Mouse (Mus musculus) heart, embryonic 16.5 days (tissue): Measurements from ENCODE around the gene Bcl6b. TPM values are rescaled to one million over a fixed set of nuclear protein-coding genes. Genes with fewer than 3 reads are reported as not detected.

Experiments
- ATAC-seq: fragments of 200-750 bp; cut with Nextera tagmentation; replicated peaks from 2 replicates; pipeline ENCODE4 v1.8.0; 2017; ENCODE audit warnings: moderate number of reproducible peaks; ENCODE audit not compliant: insufficient read depth, low FRiP score; ENCODE audit errors: extremely low read depth
- H3K27ac ChIP-seq: fragments of 300-500 bp; sonication (generic); 2 replicates; pipeline ENCODE4 v1.5.1; 2014; ENCODE audit warnings: mild to moderate bottlenecking, low read length, control low read depth, moderate library complexity
- H3K27me3 ChIP-seq: fragments of 300-500 bp; sonication (generic); 2 replicates; pipeline ENCODE4 v1.6.1; 2014; ENCODE audit warnings: low read length, mixed read lengths; ENCODE audit not compliant: control insufficient read depth, insufficient read depth
- H3K36me3 ChIP-seq: fragments of 300-500 bp; sonication (generic); 2 replicates; pipeline ENCODE4 v1.6.1; 2014; ENCODE audit not compliant: control insufficient read depth, insufficient read depth
- H3K4me1 ChIP-seq: fragments of 300-500 bp; sonication (generic); 2 replicates; pipeline ENCODE4 v1.6.1; 2014; ENCODE audit warnings: low read length, mixed read lengths; ENCODE audit not compliant: control insufficient read depth, insufficient read depth
- H3K4me2 ChIP-seq: fragments of 300-500 bp; sonication (generic); 2 replicates; pipeline ENCODE4 v1.6.1; 2014; ENCODE audit warnings: low read depth, mild to moderate bottlenecking, control low read depth, low read length
- H3K4me3 ChIP-seq: fragments of 300-500 bp; sonication (generic); 2 replicates; pipeline ENCODE4 v1.5.1; 2014; ENCODE audit warnings: mild to moderate bottlenecking, control low read depth, low read length
- H3K9ac ChIP-seq: fragments of 300-500 bp; sonication (generic); 2 replicates; pipeline ENCODE4 v1.6.1; 2014; ENCODE audit warnings: low read length, control low read depth
- H3K9me3 ChIP-seq: fragments of 300-500 bp; sonication (generic); replicated peaks from 2 replicates; pipeline ENCODE4 v1.6.1; 2016; ENCODE audit warnings: low read length; ENCODE audit not compliant: control insufficient read depth
- WGBS: fragments of 180-500 bp; shearing (Covaris S2); extraction: QIAGEN DNeasy Blood & Tissue Kit; methylation state at CpG from one replicate; pipeline ENCODE4 v1.1.7; 2014; 5-methylcytosine and 5-hydroxymethylcytosine counted together
- polyA plus RNA-seq: library from polyadenylated mRNA; unstranded; fragments of >200 nt; fragmentation: Nextera tagmentation; extraction: Ambion mirVana; gene quantifications from 2 replicates; pipeline ENCODE4 v1.2.1, GENCODE M21; 2015

Gene Bcl6b
- polyA plus RNA-seq, 1 experiment from 2014 or later: 18.1 TPM

DNA sequence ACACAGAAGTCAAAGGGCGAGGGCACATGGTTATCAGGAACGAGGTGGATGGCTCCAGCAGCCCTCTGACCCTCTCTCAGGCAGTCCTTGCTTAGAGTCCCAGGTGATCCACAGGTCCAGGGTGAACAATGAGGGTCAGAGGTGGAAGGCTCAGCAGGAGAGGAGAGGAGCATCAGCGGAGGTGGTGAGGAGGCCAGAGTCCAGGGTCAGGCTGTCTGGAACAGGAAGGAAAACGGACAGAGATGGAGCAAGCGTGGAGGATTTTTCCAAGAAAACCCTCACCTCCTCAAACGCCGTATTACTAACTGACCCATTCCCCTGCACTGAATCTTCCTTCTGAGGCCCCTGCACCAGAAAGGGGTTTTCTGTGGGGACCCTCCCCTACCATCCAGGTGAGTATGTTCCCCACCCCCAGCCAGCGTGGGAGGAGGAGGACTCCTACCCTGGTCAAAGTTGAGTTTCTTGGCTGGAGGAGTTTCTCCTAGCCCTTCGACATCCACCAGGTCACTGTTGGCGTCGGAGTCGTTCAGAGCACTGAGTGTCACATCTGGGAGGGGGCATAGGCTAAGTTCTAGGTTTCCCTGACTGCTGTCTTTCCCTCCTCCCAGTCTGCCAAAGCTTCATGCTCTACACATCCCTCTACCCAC, 5.8 kb upstream of the Bcl6b start:
- H3K36me3 ChIP-seq: peaks cover 10% of the 10 kb centered on the region; the same call in 1 of the 2 replicates
- H3K4me2 ChIP-seq: no peak overlapping the region
- H3K9ac ChIP-seq: no peak overlapping the region
- H3K4me1 ChIP-seq: peaks cover 25% of the 10 kb centered on the region
- H3K27ac ChIP-seq: no peak overlapping the region
- 87% methylated on average over 12 of the region's 12 CpGs for WGBS
- H3K27me3 ChIP-seq: no peaks in the 10 kb centered on the region
- no peaks in the 10 kb centered on the region for H3K9me3 ChIP-seq
- no peak overlapping the region for H3K4me3 ChIP-seq
- no peak for ATAC-seq

DNA sequence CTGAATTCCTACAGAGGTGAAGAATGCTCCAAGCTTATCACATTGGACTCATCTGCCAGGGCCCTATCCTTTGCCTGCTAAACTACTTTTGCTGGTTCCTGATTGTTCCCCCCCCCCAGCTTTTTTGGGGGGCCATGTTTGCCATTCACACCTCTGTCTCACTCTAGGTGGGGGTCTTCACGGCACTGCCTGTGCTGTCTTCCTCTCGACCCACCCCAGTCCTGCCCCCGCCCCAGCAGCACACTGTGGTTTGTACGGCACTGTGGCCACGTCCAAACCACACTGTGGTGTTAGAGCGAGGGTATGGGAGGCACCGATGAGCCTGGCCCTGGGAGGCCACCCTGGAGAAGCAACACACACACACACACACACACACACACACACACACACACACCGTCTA, 4.9 kb upstream of the Bcl6b start:
- Histone ChIP-seq H3K27me3 (peaks cover 5% of the 10 kb centered on the region), H3K4me2 (no peak overlapping the region), H3K27ac (no peak overlapping the region), H3K36me3 (peaks cover 10% of the 10 kb centered on the region; the same call in 1 of the 2 replicates), H3K9me3 (no peaks in the 10 kb centered on the region), H3K9ac (no peak overlapping the region), H3K4me3 (no peak overlapping the region), H3K4me1 (peaks cover 25% of the 10 kb centered on the region)
- WGBS: 80% methylated on average over 8 of the region's 8 CpGs
- ATAC-seq: no peak

DNA sequence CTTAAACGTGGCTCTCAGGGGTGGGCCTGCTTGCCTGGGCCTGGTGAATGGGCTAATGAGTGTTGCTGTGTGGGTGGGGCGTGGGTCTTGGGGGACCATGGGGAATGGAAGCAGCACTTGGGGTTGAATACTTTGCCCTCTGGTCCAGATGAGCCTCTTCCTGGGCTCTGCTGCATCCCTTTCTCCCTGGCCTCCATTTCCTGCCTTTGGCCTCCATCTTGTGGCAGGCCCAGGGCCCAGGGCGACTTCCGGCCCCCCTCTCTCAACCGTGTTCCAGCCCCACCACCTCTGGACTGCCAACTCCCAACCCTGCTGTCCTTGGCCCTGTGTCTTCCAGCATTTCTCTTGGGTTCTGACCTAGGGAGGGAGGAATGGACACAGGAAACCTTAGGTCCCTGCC, 4.4 kb upstream of the Bcl6b start:
- Histone ChIP-seq H3K4me1 (peaks cover 27% of the 10 kb centered on the region), H3K4me2 (peak overlapping the region; percentile 10; the same call in 1 of the 2 replicates), H3K4me3 (no peak overlapping the region), H3K9me3 (no peaks in the 10 kb centered on the region), H3K9ac (no peak overlapping the region), H3K36me3 (peaks cover 10% of the 10 kb centered on the region; the same call in 1 of the 2 replicates), H3K27ac (no peak overlapping the region), H3K27me3 (peaks cover 9% of the 10 kb centered on the region)
- WGBS: 62% methylated on average over 5 of the region's 5 CpGs
- ATAC-seq: no peak

DNA sequence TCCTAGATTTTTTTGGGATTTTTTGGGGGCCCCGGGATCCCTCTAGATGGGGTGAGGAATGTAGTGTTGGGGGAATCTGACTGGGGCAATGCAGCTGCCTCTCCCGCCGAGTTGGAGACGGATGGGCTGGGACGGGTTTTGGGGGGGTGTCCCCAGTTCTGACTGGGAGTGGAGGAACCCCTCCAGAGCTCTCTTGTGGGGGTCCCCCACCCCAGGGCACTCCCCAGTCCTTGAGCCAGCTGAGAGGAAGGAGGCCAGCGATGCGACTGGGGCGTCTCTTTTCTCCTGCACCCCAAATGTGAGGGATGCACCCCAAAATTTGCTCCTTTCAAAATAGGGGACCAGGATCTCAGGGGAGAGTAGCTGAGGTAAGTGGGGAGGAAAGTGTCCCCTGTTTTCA, 3.4 kb upstream of the Bcl6b start:
- no peak for ATAC-seq
- Histone ChIP-seq H3K4me1 (peaks cover 19% of the 10 kb centered on the region), H3K27me3 (peaks cover 18% of the 10 kb centered on the region)

DNA sequence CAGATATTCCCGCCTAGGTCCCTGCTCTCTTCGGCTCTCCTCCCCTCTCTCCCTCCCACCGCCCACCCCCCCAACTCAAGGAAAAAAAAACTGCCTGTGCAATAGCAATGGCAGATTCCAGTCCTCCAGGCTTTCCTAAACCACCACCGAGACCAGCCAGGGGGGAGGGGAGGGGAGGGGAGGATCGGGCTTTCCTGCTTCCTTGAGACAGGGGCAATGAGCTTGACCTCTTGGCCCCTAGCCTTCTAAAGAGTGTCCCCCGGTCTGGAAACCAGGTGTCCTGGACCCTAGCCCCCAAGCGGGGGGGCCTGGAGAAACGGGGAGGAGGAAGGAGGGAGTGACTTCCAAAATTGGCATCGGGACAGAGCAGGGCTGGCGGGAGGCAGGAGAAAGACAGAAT, 2.9 kb upstream of the Bcl6b start:
- no peaks in the 10 kb centered on the region for H3K9me3 ChIP-seq
- peak overlapping the region; percentile 72 for H3K4me2 ChIP-seq
- H3K27ac ChIP-seq: peak overlapping the region; percentile 44; the same call in 1 of the 2 replicates
- peaks cover 19% of the 10 kb centered on the region for H3K4me1 ChIP-seq
- peaks cover 10% of the 10 kb centered on the region; the same call in 1 of the 2 replicates for H3K36me3 ChIP-seq
- WGBS: 7% methylated on average over 9 of the region's 10 CpGs
- H3K4me3 ChIP-seq: peak overlapping the region; percentile 56
- peaks cover 22% of the 10 kb centered on the region for H3K27me3 ChIP-seq
- ATAC-seq: no peak
- peak overlapping the region; percentile 74 for H3K9ac ChIP-seq

More for the DNA sequence above, 3.4 kb upstream of the Bcl6b start:
- H3K9me3 ChIP-seq: no peaks in the 10 kb centered on the region
- H3K4me3 ChIP-seq: peak overlapping the region; percentile 56
- peak overlapping the region; percentile 72 for H3K4me2 ChIP-seq
- H3K9ac ChIP-seq: peak overlapping the region; percentile 74
- peaks cover 10% of the 10 kb centered on the region; the same call in 1 of the 2 replicates for H3K36me3 ChIP-seq
- no peak overlapping the region for H3K27ac ChIP-seq
- WGBS: 28% methylated on average over 8 of the region's 8 CpGs

DNA sequence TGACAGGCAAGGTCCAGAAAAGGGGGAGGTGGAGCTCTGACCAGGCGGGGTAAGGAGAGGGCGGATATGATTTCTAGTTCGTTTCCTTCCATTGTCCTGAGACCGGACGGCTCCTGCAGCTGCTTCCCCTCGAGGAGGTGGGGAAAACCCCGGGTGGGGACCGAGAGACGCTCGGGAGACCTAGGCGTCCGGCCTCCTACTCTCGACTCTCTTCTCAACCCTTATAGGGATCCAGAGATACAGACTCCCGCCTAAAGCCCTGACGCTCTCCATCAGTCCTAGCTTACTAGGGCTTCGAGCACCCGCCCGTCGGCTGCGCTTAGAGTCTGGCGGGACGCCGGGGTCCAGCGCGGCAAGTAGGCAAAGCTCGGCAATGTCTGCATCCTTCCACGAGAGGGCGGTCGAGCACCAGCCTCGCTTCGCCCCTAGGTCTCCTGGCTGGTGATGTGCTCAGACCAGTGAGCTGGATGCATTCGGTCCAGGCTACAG, 685 bp upstream of the Bcl6b start:
- Histone ChIP-seq H3K36me3 (peaks cover 5% of the 10 kb centered on the region; the same call in 1 of the 2 replicates), H3K27me3 (peaks cover 35% of the 10 kb centered on the region), H3K4me2 (peak overlapping the region; percentile 59), H3K27ac (peak overlapping the region; percentile 86), H3K9me3 (no peaks in the 10 kb centered on the region), H3K4me1 (peaks cover 18% of the 10 kb centered on the region), H3K4me3 (peak overlapping the region; percentile 51), H3K9ac (0 out of 2 replicates have a peak overlapping the region, but pooled peaks have one; percentile 37)
- WGBS: 1% methylated on average over 32 of the region's 32 CpGs
- peak; percentile 66 for ATAC-seq

DNA sequence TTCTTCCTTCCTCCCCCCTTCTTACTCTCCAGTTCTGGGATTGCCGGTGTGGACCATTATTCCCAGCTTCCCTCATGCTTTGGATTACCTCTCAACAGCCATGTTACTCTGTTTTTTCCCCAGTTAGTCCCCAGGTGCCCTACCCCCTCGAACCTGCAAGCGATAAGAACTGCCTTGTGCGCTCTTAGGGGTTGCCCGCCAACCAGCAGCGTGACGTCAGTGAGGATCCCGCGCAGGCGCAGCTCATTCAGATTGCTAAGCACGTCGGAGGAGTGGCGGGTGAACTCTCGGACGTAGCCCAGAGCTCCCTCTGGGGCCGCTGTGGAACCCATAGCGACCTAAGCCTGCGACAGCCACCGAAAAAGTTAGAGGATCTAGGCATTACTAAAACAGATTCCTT, 770 bp downstream of the Bcl6b start:
- peak overlapping the region; percentile 51 for H3K4me3 ChIP-seq
- peaks cover 18% of the 10 kb centered on the region for H3K4me1 ChIP-seq
- ATAC-seq: 0 out of 2 replicates have a peak, but pooled peaks have one; percentile 23
- WGBS: under 1% methylated on average over 19 of the region's 19 CpGs
- peak overlapping the region; percentile 59 for H3K4me2 ChIP-seq
- H3K27me3 ChIP-seq: peaks cover 40% of the 10 kb centered on the region
- H3K9me3 ChIP-seq: no peaks in the 10 kb centered on the region
- H3K27ac ChIP-seq: peak overlapping the region; percentile 81
- H3K36me3 ChIP-seq: no peaks in the 10 kb centered on the region
- H3K9ac ChIP-seq: peak overlapping the region; percentile 67

DNA sequence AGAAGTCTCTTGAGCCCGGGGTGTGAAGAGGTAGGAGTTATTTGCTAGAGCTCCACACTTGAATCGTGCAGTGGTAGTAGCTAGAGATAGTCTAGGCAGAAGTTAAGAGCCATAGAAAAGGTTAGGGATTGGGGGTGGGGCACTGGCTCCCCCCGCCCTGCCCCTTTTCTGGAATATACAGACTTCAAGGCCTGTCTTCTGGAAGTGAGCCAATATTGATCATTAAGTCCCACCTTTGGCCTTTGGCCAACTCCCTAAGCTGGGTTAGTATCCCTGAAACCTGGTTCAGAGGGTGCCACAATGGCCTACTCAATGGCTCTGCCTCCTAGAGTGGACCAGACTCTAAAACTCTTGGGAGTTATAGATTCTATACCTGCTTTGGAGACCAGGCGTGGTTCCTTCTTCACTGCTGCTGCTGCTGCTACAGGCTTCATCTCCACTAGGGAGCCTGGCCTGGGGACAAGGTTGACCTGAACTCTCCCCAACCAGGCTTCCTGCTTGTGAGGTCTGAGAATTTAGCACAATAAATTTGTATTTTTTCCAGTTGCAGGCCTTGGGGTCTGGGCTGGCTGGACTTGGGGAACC, 1.8 kb downstream of the Bcl6b start:
- Histone ChIP-seq H3K27me3 (peaks cover 41% of the 10 kb centered on the region), H3K4me2 (peak overlapping the region; percentile 59), H3K36me3 (no peaks in the 10 kb centered on the region), H3K4me3 (peak overlapping the region; percentile 51), H3K9me3 (no peaks in the 10 kb centered on the region), H3K4me1 (peaks cover 18% of the 10 kb centered on the region), H3K27ac (peak overlapping the region; percentile 25; the same call in 1 of the 2 replicates), H3K9ac (peak overlapping the region; percentile 56)
- WGBS: 76% methylated on average over 4 of the region's 4 CpGs
- no peak for ATAC-seq

DNA sequence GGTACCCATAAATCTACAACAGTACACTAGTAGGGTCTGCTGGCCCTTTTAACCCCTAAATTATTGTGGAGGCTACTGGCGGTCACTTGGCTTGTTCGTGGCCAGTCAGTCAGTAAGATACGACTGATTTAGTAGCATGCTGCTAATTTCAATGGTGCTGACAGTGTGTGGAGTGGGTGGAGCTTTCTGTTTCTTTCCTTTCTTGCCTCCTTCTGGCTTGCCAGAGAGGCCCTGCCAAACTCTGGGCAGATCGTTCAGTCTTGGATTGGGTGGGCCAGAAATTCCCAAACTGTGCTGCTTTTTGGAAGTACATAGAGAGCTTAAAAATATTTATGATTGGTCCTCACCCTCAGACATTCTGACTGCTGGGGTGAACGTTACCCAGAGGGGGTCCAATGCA, 2.5 kb downstream of the Bcl6b start:
- ATAC-seq: no peak
- peak overlapping the region; percentile 59 for H3K4me2 ChIP-seq
- H3K9me3 ChIP-seq: no peaks in the 10 kb centered on the region
- 27% methylated on average over 5 of the region's 5 CpGs for WGBS
- H3K36me3 ChIP-seq: no peaks in the 10 kb centered on the region
- H3K27ac ChIP-seq: peak overlapping the region; percentile 17; the same call in 1 of the 2 replicates
- peak overlapping the region; percentile 51 for H3K4me3 ChIP-seq
- H3K27me3 ChIP-seq: peaks cover 41% of the 10 kb centered on the region
- peak overlapping the region; percentile 56 for H3K9ac ChIP-seq
- H3K4me1 ChIP-seq: peaks cover 17% of the 10 kb centered on the region
